Mouse (Mus musculus) cerebellum, adult 18-20 months (tissue): Measurements from ENCODE around the gene Prr18.

Experiments
- DNase-seq, 2 experiments: peaks; one replicate each; pipeline ENCODE4 v3.0.0; 2021

The Prr18 gene

DNA sequence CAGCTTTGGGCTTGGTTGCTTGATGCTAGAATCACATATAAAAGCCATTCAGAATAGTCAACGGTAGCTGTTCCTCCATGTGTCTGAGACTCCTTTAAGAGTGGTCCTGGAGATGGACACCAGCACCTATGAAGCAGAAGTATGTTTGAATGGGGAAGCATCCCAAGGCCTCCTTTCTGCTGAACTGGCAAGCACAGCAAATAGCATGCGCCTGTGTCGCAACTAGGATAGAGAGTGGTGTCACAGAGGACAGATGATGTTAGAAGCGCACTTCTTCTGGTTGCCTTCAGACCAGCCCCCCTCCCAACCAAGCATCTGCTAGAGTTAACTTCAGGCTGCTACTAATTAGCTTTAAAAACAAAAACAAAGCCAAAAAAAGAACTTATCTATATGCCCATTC, 53.2 kb downstream of the Prr18 start:
- DNase-seq = no peak
